Mouse (Mus musculus) gastrocnemius, postnatal 25 days (tissue): Measurements from ENCODE around the gene Tbx10. TPM values are rescaled to one million over a fixed set of nuclear protein-coding genes. Genes with fewer than 3 reads are reported as not detected.

Source experiments
- DNase-seq: peaks from one replicate; pipeline ENCODE4 v3.0.0; 2022
- total RNA-seq, 2 experiments: library from RNA; stranded (reverse); gene quantifications; 1 replicate in 1 of 2; 2 replicates in 1 of 2; pipeline ENCODE4 v1.2.3; 2021

Tbx10 gene
- total RNA-seq, 2 experiments from 2014 or later = not detected

DNA sequence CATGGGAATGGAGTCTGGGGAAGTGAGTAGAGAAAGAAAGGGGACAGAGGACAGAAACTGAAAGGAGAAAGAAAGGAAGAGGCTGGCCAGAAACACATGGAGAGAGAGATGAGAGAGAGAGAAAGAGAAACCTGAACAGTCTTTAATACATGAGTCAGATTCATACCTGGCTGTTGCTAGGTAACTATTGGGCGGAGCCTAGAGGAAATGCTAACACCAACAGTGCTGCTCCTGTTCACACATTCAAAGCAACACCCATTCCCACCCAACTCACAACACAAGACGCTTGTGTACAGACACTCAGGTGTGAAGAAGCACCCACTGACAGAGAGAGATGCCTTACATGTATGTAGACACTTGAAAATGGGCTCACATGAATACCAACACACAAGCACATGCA lies 16.7 kb upstream of the Tbx10 start:
- no peak for DNase-seq

DNA sequence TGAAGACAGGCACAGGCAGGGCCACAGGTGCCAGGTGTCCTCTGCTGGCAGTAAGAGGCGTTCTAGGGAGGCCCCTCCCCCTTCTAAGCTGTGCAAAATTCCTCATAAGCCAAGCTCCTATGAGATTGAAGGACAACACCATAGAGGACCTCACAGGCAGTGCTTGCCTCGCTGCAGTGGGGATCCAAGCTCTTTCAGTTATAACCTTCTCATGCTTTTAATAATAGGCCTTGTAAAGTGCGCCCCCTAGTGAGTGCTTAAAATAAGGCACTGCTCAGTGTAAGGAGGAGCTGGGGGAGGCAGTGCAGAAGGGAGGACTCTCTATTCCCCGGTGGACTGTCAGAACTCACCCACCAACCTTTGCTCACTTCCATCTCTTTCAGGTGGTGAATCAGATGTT lies 12.2 kb upstream of the Tbx10 start:
- no peak for DNase-seq

DNA sequence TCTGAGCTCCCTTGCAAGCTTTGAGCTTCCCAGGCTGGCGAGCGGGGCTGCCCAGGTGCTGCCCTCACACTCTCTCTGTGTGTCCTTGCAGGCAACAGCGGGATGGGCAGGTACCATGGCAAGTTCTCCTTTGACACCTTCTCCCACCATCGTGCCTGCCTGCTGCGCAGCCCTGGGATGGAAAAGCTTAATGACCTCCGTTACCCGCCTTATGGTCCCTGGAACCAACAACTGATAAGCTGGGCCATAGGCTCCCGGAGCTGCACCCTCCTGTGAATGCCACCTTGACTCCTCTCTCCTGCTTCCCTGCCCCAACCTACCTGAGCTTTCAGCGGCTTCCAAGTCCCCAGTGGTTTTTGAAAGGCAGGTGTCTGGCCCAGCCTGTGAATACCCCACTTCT lies 11.6 kb upstream of the Tbx10 start:
- DNase-seq = no peak

DNA sequence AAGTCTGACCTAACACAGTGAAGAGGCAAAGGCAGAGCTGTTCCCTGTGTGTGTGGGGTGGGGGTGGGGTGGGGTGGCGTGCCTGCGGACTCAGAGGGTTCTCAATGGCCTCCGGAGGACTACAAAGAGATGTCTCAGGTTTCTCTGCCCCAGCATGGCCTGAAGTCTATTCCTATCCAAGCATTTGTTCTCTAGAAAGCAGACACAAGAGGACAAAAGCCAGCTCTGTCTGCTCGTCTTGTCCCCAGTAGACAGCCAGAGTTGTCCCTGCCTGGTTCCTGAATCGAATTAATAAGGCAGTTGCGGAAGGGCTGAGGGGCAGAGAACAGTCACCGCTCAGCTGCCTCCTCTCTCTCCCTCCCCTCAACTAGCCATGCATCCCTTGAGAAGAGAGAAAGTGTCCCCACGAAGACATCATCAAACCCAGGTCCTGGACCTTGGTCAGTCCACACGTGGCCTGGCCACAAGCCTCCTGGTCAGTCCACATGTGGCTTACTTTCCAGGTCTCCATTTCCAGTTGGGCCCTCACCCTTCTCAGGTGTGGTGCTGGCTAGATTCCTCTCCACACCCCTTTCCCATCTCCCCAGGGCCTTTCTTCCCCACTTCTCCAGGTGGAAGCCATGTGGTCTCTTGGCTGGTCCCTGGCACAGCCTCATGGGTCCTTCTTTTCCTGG lies 8.9 kb upstream of the Tbx10 start:
- DNase-seq = no peak

DNA sequence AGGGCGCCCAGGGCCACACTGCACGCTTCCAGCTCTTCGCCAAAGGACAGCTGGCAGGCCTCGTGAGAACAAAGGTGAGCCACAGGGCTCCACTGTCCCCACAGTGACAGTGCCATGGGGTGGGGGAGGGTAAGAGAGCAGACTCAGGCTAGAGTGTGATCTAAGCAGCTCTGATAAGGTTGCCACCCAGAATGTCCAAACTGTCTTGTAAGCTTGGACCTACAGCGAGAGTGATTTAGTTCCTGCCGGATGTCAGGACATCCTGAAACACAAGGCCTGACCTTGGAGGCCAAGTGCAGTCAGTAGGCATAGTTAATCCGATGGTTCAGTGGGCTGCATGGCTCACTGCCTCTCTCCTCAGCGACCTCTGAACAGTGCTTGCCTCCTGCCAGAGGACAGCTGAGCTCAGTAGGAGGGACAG lies 7.3 kb upstream of the Tbx10 start:
- DNase-seq = no peak

DNA sequence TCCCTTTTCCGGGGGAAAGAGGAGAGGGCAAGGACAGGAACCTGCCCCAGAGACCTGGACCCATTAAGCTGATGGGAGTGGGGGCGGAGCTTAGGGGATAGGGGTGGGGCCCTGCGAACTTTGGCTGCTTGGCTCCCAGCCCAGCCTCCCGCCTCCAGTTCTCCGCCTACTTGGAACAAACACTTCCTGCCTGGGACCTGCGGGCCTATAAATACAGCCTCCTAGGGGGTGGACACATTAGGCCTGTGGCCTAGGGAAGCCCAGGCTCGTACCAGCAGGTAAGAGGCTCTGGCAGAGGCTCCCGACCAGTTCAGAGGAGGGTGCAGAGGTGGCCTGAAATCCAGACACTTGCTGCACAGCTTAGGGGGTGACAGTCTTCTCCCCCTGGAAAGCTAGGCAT lies 6.2 kb upstream of the Tbx10 start, which contains the start of gene Acy3:
Gene Acy3 (plus strand): TSS at position 237 of the 400 bp plus-strand sequence.
- DNase-seq = peak; percentile 84

DNA sequence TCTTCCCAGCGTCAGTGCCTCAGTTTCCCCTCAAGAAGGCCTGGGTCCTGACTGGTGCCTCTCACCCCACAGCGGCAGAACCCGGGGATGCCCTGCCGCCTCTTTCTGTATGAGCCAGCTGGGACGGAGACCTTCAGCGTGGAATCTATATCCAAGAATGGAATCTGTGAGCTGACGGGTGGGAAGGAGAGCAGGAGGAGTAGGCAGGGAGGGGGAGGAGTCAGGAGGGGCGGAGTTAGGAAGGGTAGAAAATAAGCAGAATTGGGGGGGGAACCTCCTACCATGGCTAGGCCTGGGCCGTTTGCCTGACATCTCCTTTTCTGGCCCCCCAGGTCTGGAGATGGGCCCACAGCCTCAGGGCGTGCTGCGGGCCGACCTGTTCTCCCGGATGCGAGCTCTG lies 4.5 kb upstream of the Tbx10 start:
- DNase-seq = no peak

DNA sequence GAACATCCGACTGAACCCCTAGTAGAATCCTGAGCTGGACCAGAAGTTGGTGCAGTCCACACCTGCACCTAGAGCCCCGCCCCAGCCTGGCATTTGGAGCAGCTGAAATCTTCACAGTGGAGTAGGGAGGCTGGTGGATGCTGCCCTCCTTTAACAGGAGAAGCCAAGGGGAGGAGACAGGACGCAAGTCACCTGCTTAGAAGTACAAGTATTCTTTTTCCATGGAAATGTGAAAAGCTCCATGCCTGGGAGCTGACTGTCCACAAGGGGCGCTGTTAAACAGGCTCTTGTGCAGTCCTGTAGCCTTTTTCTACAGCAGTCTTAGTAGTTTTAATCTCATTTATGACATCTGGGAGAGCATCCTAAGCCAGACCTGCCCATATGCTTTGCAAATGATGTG lies 3.8 kb upstream of the Tbx10 start:
- DNase-seq = no peak

DNA sequence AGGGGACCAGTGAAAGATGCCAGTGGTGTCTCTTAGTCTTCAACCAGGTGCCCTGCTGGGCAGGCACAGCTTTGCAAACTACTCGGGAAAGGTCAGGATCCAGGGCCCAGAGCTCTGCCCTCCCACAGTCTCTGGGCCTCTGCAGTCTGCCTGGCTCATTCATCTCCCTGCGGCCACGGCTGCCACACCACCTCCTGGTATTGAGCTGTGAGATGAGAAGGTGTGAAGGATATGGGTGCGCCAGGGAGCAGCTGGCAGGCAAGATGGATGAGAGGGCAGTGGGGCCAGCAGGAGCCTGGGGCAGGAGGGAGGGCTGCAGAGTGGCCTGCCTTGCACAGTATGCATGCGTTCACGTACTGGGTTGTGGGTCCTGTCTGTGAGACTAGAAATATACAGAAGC lies 1.7 kb upstream of the Tbx10 start:
- DNase-seq = peak; percentile 59

DNA sequence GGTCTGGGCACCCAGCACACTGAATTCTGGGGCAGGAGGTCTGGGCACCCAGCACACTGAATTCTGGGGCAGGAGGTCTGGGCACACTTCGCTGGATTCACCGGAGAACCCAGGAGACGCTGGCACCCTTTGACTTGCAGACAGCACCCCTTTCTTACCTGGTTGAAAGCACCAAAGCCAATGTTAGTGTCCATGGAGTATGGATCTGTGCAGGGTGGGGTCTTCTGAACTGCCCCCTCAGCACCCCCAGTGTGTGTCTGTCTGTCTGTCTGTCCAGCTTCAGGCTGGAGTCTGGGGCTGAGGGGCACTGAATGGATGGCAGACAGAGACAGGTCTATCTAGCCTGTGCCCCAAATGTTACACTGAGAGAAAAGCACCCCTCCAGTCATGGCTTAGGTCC lies 990 bp upstream of the Tbx10 start:
- no peak for DNase-seq

DNA sequence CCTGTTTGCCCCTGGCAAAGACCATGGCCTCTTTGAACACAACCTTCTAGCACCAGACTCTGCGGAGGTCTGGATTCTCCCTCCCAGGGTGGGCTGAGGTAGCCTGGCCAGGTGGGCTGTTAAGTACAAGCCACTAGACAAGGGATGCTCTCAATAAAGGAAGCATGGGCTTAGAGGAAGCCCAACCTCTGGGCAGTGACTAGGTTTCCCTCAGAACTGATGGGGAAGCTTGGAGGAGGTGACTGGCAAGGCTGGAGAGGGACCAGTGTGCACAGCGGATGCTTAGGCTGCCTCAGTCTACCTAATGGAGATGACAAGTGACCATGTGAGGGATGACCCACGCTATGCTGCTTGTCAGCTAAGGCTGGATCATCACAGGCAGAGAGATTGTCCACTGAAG lies 586 bp upstream of the Tbx10 start:
- DNase-seq = no peak

DNA sequence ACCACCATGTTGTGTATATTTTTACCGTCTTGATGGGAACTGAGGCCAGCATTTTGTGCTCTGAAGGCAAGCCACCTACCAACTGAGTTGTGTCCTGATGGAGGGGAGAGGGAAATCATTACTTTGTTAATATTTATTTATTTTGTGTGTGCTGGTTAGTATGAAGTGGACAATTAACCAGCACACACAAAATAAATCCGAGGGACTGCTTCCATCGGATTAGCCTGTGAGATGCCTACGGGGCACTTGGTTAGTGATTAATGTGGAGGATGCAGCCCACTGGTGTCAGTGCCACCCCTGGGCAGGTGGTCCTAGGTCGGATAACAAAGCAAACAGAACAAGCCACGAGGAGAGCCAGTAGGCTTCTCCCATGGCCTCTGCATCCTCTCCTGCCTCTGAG lies 2.4 kb downstream of the Tbx10 start:
- no peak for DNase-seq

DNA sequence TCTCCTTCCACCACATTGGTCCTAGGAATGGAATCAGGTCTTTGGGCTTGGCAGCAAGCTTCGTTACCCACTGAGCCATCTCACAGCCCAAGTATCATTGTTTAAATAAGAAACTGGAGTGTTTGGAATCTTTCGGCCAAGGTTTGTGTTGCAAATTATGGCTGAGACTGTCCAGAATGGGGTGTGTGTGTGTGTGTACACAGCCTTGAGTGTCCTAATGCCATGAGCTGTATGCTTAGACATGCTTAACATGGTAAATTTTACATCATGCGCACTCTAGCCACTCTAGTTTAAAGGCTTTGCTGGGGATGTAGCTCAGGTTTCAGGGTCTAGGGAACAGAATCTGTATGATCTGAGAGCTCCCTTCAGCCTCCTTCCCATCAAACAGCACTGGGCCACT lies 3.0 kb downstream of the Tbx10 start:
- DNase-seq = no peak

DNA sequence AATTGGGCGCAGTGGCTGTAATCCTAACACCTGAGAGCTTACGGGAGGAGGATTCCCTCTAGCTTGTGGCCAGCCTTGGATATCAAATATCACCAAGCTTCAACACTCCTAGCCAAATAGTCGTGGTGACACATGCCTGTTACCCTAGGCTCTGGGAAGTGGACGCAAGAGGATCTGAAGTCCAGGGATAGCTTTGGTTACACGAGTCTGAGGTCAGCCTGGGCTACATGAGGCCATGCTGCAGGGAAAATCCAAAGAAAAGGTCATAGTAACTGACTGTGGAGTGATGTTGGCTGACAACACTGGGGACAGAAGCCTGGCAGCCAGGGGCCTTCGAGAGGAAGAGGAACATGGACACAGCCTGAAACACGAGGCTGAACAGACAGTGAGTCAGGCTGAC lies 3.6 kb downstream of the Tbx10 start:
- no peak for DNase-seq

DNA sequence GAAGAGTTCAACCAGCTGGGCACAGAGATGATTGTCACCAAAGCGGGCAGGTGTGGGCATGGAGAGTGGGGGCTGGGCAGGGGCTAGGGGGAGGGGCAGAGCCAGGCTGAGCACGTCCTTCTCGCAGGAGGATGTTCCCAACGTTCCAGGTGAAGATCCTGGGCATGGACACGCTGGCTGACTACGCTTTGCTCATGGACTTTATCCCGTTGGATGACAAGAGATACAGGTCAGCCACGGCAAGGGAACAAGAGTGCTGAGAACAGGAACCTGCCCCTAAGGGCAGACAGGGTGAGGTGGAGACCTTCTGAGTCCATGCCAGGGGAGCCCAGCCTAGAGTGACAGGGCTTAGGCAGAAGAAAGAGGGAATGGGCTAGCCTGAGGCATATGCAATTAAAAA lies 4.2 kb downstream of the Tbx10 start:
- no peak for DNase-seq

DNA sequence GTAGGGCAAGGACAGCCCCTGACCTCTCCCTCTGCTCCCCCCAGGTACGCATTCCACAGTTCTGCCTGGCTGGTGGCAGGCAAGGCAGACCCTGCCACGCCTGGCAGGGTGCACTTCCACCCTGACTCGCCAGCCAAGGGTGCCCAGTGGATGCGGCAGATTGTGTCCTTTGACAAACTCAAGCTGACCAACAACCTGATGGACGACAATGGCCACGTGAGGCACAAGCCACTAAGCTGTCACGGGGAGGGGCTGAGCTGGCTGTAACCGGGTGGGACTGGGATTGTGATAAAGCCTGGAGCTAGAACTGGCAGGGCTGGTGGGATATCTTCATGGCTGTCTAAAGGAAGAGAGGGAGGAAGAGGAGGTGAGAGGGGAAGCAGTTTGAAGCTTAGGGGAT lies 4.7 kb downstream of the Tbx10 start:
- DNase-seq = no peak

DNA sequence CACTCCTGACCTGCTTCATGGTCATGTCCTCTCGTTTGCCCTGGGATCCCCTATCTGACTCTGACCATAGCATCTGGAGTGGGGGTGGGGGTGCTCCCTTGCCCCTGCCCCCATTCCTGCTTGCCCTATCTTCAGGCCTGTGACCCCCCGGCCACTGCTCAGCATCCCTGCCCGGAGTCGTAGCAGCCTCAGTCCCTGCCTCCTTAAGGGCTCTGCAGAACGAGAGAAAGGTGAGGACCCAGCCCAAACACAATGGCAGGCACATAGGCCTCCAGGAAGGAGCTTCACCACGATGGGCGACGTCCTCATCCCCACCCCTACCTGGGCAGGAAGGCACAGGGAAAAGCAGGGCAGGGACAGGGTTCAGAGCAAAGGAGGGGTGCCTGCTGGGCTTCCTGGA lies 5.8 kb downstream of the Tbx10 start:
- DNase-seq = no peak

DNA sequence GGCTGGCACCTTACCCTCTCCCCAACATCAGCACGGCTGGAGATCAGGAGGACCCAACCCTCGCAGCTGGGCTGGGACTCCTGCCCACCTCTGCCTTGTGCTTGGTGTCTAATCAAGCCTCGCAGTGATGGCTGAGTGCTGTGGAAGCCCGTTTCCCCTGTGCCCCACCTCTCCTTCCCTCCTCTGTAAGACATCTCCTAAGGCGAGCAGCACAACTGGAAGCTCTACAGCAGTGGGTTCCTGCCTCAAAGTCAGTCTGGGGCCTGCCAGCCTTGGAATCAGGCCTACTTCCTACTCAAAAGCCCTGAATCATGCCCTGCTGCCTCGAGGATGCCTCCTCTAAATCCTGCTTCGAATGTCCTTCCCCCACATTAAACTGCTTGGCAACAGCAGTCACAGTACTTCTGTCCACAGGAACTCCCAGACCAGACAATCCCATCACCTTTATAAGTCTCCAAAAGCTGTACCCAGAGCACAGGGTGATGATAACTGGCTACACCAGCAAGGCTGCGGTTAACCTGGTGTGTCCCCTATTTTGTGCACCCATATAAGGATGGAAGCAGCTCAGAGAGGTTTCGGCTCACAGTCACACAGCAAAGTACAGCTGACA lies 6.7 kb downstream of the Tbx10 start:
- DNase-seq = no peak

DNA sequence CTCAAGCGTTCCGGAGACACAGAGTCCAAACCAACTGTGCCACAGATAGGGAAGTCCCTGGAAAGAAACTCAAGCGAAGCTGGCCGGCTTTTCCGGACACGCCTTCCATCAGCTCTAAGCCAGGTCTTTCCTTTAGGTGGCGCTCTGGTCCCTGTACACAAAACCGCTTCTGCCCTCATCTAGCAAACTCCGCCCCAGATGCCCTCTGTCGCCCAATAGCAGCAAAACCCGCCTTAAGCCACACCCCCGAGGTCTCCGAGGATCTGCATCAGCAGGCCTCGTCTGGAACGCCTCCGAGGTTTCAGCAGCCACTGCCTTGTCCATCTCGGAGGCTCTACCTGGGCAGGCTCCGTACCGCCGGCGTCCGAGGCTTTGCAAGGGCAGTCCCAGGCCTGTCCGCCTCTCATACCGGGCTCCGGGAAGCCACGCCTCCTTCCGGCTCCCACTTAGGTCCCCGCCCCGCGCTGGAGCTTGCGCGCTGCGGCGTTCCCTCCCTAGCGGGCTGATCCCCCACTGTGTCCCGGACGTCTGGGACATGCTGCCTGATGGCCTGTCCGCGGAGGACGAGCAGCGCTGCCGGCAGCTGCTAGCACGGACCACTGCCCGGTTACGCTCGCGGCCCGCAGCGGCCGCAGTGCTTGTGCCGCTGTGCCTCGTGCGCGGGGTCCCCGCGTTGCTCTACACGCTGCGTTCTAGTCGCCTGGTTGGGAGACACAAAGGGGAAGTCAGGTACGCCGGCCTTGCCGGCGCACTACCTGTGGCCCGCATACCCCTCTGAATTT lies 7.8 kb downstream of the Tbx10 start, which contains the start of the genes Nudt8 and Gm49405:
Gene Nudt8 (plus strand): TSS at position 462 of the 782 bp plus-strand sequence.
Gene Gm49405 (plus strand): TSS at position 508 of the 782 bp plus-strand sequence.
- DNase-seq = peak; percentile 95

DNA sequence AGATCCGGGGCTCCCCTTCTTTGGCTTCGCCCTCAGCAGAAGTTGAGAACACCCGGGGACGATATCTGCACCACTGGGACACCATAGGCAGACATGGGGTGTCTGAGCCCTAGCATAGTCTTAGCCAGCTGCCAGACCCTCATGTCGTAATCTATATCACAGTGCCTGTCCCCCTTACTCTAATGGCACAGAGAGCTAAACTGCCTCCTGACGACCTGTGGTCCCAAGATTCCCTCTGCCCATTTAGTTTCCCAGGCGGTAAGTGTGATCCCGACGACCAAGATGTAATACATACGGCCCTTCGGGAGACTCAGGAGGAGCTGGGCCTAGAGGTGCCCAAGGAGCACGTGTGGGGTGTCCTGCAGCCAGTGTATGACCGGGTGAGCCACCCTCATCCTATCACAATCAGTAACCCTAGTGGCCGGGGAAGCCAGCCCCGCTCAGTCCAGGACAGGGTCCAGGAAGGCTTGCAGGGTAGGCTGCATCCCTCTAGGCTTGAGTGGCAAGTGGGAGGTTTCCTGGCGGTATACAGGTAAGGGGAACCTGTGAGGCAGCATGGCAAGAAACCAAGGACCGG lies 8.5 kb downstream of the Tbx10 start:
- no peak for DNase-seq

DNA sequence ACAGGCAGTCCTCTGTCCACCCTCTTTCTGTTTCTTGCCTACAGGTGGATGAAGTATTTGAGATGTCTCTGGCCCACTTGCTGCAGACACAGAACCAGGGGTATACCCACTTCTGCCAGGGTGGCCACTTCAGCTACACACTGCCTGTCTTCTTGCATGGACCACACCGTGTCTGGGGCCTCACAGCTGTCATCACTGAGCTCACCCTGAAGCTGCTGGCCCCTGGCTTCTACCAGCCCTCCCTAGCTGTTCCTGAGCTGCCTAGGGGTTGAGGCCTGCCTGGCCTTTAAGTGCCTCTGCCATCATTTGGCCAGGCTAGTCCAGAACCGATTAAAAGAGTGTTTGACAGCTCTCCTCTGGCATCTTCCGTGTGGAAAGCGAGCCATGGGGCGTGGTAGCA lies 9.2 kb downstream of the Tbx10 start:
- DNase-seq = no peak

DNA sequence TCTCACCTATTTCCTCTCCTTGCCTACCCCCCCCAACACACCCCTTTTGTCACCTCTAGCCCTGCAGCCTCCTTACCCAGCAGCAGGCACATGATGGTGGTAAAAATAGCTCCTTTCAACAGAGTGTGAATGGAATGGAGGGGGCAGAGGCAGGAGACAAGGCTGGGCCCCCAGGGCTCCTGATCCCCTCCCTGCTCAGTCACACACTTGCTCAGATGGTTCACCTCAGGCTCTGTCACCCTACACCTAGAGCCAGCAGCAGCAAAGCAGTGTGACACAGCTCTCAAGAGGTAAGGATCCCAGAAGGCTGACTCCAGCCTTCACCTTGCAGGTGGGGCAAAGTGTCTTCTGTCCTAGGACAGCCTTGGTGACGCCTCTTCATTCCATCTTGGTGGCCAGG lies 10.6 kb downstream of the Tbx10 start, which contains the start of gene Doc2g:
Gene Doc2g (plus strand): TSS at position 202 of the 400 bp plus-strand sequence.
- DNase-seq = no peak

DNA sequence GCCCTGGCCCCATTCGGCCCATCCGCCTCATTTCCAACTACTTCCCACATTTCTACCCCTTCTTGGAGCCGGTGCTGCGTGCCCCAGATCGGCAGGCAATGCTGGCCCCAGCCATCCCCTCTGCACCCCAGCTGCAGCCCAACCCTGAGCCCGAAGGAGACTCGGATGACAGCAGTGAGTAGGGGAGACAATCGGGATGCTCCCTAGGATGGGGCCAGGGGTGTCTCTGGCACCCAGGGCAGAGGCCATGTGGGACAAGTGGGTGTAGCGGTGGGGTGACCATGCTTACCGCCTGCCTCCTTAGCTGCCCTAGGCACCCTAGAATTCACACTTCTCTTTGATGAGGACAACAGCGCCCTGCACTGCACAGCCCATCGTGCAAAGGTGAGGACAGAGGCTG lies 11.1 kb downstream of the Tbx10 start:
- no peak for DNase-seq
